Mouse (Mus musculus) urinary bladder, adult 2 months (tissue): Measurements from ENCODE around the gene Arhgef7. TPM values are rescaled to one million over a fixed set of nuclear protein-coding genes. Genes with fewer than 3 reads are reported as not detected.

ENCODE experiments used
- DNase-seq: peaks from one replicate; pipeline ENCODE4 v3.0.0; 2022; ENCODE audit warnings: low spot score
- polyA plus RNA-seq: library from polyadenylated mRNA; depleted of rRNA; stranded (reverse); fragments of >200 nt; gene quantifications from 2 replicates; pipeline ENCODE4 v1.2.3, GENCODE M21; 2012

Arhgef7 gene
- polyA plus RNA-seq, 1 experiment, result 31.5 TPM

DNA sequence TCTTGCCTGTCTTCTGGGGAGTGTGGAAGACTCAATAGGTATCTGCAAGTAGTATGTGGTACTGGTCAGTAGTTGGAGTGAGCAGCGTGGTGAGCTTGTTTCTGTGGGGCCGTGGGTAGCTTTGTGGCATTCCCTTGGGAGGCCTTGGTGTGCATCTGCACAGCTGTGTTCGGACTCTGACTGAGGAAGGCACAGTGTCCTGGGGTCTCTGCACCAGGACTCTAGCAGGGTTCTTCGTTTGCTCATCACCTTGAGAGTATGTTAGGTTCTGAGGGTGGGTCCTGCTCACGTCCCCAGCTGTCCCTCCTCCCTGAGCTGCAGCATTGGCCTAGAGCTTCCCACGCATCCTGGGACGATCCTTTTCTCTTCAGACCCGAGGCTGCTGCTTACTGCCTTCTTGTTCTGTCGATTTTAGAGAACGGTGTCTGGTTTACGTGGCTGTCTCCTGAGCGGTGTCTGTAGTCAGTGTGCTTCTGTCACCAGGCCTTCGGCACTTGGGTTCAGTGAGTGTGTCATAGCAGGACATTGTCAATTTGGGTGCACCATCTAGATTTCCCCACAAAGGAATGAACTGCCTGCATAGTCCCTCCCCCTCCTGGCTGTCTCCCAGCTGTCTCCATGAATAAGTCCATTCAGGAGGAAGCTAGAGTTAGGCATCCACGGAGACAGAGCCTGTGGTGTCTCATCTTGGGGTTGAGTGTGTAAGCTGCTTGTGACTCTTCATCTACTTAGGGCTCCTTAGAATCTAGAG, 70.4 kb downstream of the Arhgef7 start:
- DNase-seq, result no peak

DNA sequence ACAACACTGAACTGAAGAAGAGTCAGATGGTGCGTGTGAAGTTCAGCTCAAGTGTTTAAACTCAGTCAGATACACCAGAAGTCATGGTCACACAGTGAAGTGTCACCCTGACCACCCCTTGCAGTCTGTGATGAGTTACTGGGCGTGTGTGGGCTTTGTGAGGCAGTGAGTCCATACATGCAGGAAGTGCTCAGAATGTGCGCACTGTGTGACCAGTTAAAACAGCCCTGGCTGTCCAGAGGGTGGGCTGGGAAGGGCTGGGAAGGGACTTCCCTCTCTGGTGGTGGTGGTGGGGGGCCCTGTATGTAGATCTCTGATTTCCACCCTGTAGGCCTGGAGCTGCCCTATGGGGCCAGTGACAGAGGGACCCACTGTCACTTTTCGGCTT, 71.0 kb downstream of the Arhgef7 start:
- DNase-seq, result no peak

DNA sequence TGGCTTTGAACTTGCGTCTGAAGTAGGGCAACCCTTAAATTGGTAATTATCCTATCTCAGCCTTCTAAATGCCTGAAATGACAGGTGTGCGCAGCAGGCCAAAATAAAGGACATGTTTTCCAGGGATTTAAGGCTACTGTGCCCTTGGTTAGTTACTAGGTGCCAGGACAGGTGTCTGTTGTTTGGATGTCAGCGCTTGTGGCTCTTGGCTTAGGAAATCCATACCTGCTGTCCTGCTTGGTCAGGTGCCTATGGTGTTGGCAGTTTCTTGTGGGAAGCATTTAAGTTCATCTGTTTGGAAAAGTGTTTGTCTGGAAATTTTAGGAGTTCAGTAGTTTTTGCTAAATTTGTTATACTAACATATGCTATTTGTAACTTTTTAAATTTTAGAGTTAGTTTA, 71.6 kb downstream of the Arhgef7 start:
- DNase-seq, result no peak

DNA sequence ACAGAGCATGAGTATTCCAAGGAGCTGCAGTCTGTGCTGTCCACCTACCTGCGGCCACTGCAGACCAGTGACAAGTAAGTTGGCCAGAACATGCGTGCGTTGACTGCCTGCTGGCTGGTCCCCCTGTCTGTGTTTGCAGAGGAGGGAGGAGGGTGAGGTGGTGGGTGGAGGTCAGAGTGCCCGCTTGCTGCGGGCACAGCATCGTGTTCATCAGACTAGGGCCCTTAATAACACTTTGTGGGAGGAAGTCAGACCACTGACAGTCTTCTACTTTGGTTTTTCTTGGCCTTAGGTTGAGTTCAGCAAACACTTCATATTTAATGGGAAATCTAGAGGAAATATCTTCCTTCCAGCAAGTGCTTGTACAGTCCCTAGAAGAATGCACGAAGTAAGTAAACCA, 73.0 kb downstream of the Arhgef7 start:
- no peak for DNase-seq

DNA sequence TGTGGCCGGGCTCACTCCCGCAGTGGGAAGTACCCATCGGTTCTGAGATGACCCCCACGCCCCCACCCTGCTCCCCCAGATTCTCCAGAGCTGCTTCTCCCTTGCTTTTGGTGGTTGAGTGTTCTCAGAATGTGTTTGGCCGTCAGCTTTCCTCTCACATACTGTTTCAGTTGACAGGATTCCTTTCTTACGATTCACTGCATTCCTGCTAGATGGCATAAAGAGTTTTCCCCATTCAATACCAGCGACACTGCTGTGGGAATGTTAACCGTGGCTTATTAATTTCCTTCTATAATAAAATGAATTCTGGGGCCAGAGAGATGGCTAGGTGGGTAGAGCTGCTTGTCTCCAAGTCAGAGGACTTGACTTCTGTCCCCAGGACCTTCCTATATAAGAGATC, 74.0 kb downstream of the Arhgef7 start:
- no peak for DNase-seq

DNA sequence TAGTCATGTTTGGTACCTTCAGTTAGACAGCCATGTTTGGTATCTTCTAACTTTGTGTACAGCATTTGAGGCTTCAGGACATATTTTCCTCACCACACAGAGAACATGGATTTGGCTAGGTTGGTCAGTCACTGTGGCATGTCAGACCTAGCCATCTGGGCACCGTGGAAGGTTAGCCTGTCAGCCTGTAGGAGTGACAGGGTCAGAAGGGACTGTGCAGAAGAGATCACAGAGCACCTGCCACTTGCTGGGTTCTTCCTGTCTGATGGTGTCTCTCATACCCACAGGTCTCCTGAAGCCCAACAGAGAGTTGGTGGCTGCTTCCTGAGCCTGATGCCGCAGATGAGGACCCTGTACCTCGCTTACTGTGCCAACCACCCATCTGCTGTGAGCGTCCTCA, 77.4 kb downstream of the Arhgef7 start:
- DNase-seq, result no peak

DNA sequence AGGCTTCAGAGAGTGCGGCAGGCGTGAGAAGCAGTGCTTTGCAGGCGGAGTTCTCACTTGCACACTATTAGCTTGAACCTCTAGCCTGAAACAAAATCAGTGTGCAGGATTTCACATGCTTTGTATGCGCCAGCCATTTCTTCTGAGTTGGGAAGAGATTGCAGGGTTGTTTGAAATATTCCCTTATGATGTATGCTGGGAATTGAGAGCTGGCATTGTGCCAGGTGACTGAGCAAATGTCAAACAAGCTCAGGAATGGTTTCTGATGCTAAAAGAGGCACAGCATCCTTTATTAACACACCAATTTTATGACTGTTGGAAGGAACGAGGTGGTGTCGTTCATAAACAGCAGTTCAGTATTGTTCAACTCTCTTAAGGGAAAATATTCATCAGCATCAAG, 78.7 kb downstream of the Arhgef7 start:
- no peak for DNase-seq

DNA sequence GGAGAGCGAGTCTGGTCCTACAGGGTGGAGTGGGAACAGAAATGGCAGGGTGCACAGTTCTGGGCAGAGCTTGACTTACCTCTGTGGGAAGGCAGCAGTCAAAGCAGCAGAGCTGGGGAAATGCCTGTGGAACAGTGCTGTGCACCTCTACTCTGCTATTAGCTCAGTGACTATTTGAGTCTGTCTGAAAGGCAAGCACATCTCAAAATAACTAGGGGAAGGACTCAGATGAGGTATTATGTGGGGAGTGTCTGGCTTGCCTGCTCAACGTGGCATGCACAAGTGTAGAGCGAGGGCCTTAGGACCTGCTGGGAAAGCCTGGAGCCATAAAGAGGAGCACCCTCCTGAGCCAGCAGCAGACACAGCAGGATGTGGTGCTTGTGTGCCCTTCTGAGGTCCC, 79.8 kb downstream of the Arhgef7 start:
- DNase-seq, result no peak

DNA sequence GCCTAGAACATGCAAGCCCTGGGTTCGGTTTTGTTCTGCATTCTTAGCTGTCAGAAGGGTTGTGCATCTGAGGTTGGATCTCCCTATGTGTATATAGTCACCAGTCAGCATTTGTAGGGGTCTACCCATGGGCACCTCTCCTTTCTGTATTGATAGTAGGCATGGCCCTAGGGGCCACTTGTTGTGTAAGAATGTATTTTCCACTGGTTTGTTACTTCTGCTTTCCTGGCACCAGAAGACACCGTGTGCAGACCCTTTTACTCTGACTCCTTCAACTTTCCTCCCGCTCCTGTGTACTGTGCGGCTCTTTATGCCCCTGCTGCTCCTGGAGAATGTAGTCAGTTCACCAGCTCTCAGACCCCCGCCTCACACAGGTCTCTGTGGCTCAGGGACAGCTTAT, 80.5 kb downstream of the Arhgef7 start:
- DNase-seq, result no peak

DNA sequence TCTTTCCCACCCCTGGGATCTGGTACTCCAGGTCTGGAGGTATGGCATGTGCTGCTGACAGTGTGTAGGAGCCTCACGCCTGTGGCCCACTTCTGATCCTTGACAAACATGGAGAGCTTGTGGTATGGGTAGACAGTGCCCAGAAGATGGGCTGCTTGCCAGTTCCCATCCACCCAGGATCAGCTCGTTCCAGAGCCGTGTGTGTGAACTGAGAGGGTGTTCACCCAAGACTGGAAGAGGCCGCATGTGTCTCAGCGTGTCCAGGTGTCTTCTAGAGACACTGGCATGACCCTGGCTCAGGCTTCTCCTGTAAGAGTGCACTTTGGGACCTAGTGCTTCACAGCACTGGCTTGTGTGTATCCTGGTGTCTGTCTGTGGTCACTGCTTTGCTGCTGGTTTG, 82.9 kb downstream of the Arhgef7 start:
- DNase-seq, result no peak

DNA sequence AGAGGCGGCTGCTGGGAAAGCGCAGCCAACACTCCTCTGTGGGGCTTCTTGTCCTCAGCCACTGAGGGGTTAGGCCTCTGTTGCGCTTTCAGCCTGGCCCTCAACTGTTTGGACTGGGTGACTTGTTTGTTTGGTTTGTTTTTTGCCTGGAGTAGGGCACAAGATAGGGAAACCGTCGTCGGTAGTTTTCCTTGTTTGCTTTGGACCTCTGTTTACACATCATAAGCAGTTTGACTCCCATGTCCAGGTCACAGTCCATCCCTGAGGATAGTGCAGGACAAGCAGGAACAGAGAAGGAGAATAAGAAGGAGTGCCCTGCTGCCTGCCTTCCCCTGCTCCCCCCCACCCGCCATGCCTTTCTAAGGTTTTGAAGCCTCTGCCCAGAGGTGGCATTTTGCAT, 86.3 kb downstream of the Arhgef7 start:
- DNase-seq, result no peak

DNA sequence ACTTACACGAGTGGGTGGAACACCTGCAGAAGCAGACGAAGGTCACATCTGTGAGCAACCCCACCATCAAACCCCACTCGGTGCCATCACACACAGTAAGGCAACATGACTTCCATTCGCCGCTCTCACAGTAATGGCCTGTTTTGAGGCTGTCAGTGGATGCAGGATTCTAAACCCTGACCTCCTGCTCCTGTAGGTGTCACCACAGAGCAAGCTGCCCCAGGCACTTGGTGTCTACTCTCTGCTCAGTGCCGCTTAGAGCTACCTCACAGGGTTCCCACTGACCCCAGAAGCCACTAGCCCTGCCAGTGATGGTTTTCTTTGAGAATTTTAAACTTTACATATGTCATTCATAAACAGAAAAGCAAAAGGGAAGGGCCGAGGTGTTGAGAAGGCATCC, 87.7 kb downstream of the Arhgef7 start:
- DNase-seq, result no peak

DNA sequence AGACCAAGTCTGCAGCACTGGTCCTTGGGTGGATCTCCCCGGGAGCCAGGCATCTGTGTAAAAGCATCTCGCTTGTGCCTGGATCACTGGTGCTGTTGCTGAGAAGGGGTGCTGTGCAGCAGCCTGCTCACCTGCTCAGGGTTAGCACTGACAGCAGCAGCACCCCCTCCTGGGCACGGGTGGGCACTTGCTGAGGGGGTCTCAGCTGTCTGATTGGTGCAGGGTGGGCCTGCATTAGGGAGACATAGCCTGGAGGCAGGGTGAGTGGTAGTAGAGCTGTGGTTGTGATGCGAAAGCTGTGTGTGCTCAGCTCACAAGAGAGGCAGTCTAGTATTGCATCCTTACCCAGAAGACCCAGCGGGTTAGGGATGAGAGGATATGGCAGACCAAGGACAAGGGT, 92.6 kb downstream of the Arhgef7 start:
- no peak for DNase-seq

DNA sequence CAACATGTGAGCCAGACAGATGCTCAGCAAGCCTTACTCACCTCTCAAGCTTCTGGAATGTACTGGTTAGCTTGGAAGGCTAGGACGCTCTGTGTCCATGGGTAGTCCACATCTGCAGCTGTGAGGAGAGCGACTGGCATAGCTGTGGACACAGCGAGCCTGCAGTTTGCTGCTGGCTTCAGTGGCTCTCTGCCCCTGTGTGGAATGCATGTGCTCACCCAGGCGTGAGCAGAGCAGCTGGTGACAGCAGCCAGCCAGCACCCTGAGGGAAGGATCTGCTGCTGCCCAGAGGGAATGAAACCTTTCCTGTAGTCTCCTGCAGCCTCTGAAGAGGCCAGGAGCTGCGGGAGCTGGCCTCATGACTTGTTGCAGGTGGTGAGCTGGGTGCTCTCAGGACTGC, 93.0 kb downstream of the Arhgef7 start:
- no peak for DNase-seq

DNA sequence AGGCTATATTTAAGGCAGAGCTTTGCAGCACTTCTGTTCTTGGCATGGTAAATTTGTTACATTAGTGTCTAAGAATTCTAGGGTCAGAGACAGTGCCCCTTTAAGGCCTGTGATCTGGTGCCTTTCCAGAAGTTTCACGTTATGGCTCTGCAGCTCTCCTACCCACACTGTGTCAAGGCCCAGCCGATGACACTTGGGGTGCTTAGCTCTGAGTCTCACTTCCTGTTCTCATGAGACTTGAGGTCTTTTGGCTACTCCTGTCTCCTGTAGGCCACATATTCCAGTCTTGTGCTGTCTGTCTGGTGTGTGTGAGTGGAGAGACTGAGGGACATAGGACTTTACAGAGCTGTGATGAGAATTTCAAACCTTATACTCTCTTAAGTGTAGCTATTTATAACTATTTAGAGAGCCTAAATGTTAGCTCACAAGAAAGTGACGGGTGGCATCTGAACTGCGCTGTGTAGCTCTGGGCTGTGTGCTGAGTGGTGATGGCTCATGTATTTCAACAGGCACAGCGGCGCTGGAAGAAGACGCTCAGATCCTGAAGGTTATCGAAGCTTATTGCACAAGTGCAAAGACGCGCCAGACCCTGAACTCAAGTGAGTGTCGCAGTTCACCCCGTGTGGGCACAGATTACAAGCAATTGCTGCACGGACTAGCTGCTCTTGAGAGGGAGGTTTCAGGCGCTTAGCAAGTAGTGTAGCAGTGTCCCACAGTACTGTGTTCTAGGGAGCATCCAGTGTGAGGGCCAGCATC, 94.1 kb downstream of the Arhgef7 start:
- DNase-seq, result no peak

DNA sequence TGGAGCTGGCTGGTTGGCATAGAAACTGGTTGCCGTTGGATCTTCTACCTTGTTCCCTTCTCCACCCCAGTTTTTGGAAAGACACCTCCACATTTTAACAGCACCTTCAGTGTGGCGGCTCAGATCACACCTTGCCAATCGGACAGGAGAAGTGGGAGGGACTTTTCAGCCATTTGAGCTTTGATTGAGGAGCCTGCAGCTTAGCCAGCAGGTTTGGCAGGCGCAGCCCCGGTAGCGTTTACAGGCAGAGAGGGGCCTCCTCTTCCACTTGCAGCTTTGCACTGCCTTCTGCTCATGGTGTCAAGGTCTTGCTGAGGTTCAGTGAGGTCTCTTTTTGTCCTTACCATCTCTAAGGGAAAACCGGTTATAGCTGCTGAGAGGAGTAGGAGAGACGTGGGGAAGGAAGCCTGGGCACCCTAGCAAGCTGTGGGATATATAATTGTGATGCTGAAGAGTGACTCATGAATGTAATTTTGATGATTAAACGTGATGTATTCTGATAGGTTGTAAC, 95.1 kb downstream of the Arhgef7 start:
- DNase-seq, result no peak

DNA sequence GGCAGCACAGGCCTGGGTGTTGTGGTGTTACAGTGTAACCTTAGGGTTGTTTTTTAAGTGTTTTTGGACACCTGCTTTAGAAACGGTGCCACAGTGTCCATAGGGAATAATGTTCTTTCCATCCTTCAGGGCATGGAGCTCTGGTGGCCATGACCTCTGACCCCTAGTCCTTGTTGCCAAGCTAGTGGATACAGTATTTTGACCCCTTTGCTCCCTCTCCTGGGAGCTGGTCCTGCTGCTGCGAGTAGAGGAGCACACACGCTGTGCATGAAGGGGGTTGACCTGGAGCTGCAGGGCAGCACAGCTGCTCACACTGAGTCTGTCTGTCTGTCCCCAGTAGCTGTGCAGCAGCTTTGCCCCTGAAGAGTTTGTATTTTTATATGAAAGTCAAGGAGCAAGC, 98.2 kb downstream of the Arhgef7 start:
- DNase-seq, result no peak

DNA sequence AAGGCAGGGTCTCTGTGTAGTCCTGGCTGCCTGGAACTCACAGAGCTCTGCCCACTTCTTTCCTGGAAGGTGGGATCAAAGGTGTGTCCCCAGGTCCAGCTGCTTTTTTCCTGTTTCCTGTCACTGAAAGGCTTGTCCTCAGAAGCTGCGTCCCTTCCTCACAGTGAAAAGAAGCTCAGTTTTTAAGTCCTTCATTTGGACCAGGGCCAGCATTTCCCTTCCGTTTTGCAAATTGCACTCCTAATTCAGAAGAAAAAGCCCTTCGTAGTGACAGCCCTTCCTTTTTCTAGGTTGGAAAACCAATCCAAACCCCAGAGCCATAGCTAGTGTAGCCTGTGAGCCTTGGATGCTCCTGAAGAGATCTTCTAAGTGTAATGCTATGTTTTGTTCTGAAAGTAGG, 99.8 kb downstream of the Arhgef7 start:
- DNase-seq, result no peak

DNA sequence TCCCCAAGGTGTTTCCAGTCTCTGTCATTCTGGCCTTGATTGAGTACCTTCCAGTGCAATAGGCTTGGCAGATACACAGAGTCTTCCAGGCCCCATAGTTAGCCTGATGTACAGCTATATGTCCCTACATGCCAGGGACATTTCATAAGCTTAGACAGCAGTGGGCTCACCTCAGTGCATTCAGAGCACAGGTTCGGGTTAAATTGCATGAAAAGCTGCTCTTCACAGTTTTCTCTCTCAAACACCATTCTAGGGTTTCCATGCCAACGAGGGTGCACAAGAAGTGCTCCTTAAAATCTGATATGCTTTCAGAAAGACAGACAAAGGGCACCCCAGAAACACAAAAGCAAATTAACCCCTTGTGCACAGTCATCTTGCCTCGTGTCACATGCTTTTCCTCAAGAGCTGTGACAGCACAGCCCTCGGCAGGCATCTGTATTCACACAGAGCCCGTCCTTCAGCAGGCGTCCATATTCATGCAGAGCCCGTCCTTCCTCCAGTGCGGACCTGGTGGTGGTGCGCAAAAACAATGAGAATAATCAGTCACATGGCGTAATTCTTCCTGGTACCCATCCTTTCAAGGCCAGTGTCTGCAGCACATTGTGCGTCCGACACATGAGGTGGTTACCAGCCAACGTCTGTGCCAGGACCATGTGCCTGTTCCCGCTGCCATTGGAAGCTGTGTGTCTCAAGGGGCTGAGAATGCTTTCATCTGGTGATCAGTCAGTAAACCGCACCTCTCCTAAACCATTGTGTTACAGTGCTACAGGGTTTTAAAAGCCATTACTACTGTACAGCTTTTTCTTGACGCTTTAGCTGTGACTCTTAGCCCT, 102.9 kb downstream of the Arhgef7 start:
- no peak for DNase-seq

DNA sequence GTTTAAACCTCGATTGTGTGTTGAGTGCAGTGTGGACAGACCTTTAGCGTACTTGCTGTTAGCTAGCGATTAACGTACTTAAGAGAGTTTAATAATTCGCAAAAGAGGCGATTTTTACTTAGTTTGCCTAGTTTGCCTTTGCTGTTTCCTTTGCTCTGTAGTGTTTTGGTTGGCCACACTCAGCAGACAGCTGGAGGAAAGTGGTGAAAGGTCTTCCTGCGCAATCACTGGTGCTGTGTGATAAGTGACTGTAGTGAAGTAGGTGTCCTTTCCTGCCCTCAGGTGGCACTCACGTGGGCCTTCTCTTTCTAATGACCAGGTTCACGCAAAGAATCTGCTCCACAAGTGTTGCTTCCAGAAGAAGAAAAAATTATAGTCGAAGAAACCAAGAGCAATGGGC, 103.7 kb downstream of the Arhgef7 start:
- DNase-seq, result no peak

DNA sequence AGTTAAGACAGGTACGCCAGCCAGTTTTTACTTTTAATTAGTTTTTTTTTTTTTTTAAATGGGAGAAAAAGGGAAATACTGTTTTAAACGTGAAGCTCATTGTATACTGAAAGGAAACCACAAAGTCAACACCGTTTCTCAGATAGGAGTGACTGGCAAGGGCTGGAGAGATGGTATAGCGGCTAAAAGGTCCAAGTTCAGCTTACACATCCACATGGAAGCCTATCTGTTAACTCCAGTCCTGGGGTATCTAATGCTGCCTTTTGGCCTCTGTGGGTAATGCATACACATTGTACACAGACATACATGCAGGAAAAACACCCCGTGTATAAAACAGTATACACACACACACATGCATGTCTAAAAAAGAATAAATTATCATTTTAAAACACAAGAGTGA, 104.4 kb downstream of the Arhgef7 start:
- no peak for DNase-seq

DNA sequence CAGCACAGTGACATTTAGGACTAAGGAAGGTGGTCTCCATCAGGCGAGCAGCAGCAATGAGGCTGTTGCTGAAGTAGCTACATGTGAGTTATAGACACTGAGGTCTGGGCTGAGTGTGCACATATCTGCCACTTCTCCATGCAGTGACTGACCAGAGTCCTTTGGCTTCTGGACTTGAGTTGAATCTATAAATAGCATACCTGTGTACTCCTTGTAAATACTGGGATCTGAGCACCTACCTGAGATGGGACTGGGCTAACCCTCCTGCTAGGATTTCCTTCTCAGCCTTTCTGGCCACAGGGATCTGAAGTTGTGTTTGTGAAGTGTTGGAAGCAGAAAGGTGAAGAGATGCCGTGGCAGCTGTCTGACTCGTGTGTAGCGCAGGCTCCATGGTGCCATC, 105.6 kb downstream of the Arhgef7 start:
- DNase-seq, result no peak

DNA sequence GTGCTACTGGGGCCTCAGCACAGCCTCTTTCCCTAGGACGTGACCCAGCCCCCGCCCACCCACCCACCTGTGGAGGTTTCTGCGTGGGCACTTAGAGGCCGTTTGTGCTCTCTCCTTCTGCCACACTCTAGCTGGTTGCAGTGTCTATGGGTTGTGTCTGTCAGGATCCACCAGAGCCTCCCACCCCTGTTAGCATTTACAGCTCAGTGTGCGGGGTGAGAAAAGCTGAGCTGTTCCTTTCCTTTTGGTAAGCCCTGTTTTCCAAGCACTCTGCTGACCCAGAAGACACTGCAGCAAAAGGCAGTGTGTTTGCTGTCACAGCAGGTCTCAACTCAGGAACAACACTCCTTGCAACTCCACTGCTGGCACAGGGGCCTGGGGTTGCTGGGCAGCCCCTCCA, 106.7 kb downstream of the Arhgef7 start:
- DNase-seq, result no peak
